Mouse (Mus musculus) T-cell, adult 2 months (primary cell): ENCODE measurements at regions not wholly inside any gene's neighbourhood (a gene's known extent, or its start where the extent isn't known, plus 50 kb on each side); places are given as distances from the start of the nearest gene placed in this dataset.
A peak's percentile ranks its signal among the peaks of the same experiment; 100 is the strongest.
"Not testable (repeated sequence)": the region's sequence is repeated elsewhere in the genome, so short reads cannot be mapped to it uniquely, and the experiment has no call there.

Experiments used
- DNase-seq: peaks from one replicate; pipeline ENCODE4 v3.0.0; 2022; ENCODE audit warnings: low spot score

DNA sequence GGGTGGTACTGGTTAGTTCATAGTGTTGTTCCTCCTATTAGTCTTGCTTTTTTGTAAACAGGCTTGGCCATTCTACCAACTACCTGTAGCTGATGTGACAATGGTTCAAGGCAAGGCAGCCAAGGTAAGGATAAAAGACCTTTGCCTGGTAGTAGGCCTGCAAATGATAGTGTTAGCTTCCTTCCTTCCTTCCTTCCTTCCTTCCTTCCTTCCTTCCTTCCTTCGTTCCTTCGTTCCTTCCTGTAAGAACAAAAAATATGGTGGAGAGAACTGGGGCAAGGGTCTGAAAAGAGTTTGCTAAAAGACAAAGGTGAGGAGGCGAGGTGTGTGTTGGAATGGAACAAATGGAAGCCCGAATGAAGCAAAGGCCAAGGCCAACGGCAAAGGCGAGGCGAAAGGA is 84.8 kb upstream of the Ezh2 start:
- not testable (repeated sequence) for DNase-seq

DNA sequence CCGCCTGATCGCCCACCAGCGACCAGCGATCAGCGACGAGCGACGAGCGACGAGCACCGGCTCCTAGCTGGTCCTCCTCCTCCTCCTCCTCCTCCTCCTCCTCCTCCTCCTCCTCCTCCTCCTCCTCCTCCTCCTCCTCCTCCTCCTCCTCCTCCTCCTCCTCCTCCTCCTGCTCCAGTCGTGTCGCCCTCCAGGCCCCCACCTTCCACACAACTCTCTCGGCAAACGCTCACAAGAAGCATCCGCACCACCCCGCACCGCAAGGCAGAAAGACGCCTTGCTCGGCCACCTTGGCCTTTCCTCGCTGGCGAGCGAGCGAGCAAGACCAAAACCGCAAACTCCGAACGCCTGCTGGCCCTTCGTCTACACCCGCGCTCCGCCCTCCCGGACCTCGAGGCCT is 77.6 kb upstream of the Ezh2 start:
- peak; percentile 25 for DNase-seq

DNA sequence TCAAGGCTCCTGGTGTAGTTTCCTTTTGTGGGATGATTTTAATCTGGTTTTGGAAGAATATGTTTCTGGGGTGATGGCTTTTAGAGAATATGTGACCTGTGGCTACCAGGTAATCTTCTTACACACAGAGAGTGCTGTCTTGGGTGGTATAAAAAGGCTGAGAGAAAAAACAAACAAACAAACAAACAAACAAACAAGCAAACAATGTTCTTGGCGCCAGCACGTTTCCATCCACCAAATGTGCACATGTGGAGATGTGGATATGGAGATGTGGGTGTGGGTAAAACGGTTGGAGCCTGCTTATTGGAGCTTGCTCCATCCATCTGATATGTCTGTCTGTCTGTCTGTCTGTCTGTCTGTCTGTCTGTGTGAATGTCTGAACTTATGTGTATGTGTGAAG is 57.7 kb upstream of the Ezh2 start:
- peak; percentile 25 for DNase-seq

DNA sequence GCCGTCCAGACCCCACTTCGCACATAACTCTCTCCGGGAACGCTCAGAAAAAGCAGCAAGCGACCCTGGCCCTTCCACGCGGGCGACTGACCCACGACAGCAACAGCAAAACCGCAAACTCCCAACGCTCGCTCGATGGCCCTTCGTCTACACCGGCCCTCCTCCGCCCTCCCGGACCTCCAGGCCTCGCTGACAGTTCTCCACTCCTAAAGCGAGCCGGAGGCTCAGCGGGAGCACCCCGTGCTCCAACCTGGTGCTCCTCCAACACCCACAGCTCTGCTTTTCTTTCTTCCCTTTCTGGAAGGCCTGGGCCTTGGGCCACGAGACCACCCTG is 56.2 kb upstream of the Ezh2 start:
- not testable (repeated sequence) for DNase-seq

DNA sequence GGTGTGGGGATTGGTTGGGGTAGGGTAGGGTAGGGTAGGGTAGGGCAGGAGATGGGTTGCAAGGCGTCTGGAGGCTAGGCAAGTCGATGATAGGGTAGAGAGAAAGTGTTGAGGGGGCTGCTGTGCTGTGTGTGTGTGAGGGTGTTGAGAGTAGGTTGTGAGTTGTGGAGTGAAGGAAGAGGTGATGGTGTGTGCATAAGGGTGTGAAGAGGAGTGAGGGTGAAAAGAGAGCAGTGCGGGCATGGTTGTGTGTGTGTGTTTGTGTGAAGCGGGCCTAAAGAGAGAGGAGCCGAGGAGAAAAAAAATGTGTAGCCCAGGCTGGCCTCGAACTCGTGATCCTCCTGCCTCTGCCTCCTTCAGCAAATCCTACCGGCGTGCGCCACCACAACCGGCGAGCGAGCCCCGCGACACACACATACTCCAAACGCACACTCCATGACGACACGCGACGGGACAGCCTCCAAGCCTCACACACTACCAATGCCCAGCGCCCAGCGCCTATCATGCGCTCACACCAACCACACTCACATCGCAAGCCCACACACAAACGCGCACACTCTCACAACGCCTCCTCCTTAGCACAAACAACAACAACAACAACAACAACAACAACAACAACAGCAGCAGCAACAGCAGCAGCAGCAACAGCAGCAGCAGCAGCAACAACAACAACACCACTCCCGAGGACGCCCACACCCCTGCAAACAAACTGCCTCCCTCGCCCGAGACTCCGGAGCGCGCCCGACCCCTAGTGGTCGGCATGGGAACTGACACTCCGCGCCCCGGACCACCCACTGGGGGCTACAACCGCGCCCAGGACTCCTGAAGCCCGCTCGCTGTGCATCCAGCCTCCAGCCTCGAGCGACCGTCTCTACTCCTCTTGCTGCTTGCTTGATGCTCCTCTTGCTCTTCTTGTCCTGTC is 55.6 kb upstream of the Ezh2 start:
- DNase-seq, result peak; percentile 94

DNA sequence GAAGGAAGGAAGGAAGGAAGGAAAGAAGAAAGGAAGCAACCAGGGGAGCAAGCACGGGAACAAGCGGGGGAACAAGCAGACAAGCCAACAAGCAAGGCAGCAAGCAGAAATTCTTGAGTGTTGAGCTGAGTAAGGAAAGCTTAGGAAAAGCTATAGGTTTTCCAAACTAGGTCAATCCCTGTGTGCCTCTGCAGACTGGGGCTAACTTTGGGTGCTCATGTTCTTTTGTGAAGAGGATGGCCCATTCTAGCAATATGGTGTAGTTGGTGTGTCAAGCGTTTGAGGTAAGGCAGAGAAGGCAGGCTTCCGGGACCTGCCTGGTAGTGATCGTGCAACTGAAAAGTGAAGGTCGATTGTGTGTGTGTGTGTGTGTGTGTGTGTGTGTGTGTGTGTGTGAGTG is 54.8 kb upstream of the Ezh2 start:
- no peak for DNase-seq

DNA sequence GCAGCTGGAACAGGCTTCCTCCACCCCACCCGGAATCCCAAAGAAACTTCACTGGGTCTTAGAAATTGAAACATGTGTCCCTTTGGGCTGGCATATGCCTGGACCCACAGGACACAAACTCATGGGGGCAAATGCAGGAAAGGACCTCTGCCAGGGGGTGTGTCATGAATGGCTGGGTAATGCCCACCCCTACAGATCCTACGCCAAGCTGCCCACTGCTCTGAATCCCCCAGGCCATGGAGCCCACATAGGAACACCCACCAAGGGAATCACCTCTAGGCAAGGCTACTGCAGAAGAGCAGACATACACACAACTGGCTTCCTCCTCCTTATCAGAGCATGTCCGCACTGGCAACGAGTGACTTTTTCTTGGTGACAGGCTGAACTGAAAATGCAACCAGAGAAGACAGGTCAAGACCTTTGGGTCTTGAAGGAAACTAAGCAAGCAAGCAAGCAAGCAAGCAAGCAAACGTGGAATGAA is 54.4 kb upstream of the Ezh2 start:
- peak; percentile 6 for DNase-seq

DNA sequence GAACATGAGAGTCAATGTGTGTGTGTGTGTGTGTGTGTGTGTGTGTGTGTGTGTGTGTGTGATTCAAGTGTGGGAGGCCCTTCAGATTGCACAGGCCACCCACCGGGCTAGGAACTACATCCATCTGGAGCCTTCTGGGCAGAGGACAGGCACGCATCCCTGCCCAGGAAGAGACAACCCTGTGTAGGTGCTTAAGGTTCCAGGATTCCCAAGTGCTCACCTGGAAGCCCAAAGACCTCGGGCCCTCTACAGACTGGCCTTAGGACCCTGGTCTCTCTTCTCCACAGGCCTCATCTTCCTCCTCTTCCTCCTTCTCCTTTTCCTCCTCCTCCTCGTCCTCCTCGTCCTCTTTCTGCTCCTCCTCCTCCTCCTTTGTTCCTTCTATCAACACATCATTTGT is 53.8 kb upstream of the Ezh2 start:
- DNase-seq, result no peak

DNA sequence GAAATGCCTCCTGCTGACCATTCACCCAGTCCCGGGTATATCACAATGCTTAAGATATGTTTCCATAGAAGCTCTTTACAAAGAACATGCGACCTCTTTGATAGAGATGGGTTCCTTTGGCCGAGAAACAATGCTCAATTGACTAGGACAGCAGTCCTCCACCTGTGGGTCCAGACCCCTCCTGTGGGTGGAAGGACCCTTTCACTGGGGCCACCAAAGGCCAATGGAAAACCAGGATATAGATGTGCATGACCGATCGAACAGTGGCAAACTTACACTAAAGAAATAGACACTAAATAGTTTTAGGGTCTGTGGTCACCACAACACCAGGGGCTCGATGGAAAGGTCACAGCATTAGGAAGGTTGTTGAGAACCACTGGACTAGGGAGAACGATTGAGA is 53.2 kb upstream of the Ezh2 start:
- no peak for DNase-seq

DNA sequence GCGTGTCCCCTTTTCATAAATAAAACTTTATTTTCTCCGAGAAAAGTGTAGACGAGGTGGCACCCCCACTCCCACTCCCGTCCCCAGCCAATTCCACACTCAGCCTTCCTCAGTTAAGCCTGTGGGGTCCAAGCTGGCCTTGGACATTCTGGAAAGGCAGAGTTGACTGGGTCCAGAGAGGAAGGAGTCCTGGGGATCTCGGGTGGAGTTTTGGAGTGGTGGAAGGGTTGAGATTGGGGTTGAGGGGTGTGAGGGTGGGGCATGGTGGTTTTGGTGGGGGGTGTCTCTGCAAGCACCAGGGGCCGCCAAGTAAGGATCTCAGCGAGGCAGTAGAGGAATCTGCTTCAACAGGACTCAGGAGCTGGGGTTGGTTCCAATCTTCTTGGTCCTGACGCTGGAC is 52.7 kb upstream of the Ezh2 start:
- no peak for DNase-seq

DNA sequence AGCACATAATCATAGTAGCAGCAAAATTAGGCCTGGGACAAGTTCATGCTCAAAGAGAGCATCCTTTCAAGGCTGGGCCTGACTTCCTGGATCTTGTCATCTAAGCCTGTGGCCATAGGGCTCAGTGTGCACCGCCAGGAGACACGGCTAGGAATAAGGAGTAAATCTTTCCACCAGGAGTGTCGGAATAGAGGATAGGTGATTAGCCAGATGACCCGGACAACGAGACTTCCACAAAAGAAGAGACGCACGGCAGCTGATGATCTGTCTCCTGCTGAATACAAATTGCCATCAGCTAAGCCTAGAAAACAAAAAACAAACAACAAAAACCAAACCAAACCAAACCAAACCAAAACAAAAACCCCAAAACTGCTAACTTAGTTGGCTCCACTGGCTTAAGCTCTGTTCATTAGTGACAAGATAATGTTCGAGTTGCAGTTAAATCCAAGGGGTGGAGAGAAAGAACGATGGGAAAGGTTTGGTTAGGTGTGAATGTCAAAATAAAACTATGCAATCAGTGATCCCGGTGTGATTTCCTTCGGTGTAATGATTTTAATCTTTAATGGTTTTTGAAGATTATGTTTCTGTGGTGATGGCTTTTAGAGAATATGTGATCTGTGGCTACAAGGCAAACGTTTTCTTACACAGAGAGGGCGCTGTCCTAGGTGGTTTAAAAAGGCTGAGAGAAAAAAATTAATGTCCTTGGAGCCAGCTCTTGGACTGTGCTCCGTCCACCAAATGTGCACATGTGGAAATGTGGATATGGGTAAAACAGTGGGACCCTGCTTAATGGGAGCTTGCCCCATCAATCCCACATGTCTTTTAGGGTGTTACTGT is 51.8 kb upstream of the Ezh2 start:
- DNase-seq, result no peak

DNA sequence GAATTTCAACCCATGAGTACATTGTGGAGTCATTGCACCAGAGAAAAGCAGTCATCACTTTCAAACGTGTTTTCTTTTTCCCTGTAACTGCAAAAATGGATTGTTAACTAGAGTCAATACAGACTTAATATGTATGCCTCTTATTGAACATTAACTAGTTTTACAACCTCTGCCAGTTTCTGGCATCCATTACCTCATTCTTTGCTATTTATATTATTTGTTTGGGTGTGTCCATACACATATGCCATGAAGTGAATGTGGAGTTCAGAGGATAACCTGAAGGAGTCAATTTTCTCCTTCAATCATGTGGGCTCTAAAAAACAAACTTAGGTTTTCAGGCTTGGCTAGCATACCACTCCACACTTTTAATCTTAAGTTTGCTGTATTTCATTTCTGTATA is 50.9 kb upstream of the Ezh2 start:
- no peak for DNase-seq
